Mouse (Mus musculus) lung, postnatal 0 days (tissue): Measurements from ENCODE around the gene Ttc13. TPM values are rescaled to one million over a fixed set of nuclear protein-coding genes. Genes with fewer than 3 reads are reported as not detected.
A peak's percentile ranks its signal among the peaks of the same experiment; 100 is the strongest.

Experiments
- ATAC-seq: fragments of 200-750 bp; cut with Nextera tagmentation; 2 replicates; pipeline ENCODE4 v1.8.0; 2017; ENCODE audit warnings: moderate library complexity
- DNase-seq: peaks from one replicate; pipeline ENCODE4 v3.0.0-alpha.2; 2016; ENCODE audit warnings: low spot score
- H3K27ac ChIP-seq: fragments of 300-500 bp; sonication (generic); 2 replicates; pipeline ENCODE4 v1.5.1; 2014; ENCODE audit warnings: antibody characterized with exemption, mild to moderate bottlenecking, low read length, mixed read lengths
- H3K27me3 ChIP-seq: fragments of 300-500 bp; sonication (generic); replicated peaks from 2 replicates; pipeline ENCODE4 v1.6.1; 2014; ENCODE audit warnings: low read length, mixed read lengths; ENCODE audit not compliant: insufficient read depth
- H3K36me3 ChIP-seq: fragments of 300-500 bp; sonication (generic); 2 replicates; pipeline ENCODE4 v1.6.1; 2014; ENCODE audit warnings: low read length, mixed read lengths; ENCODE audit not compliant: insufficient read depth
- H3K4me1 ChIP-seq: fragments of 300-500 bp; sonication (generic); 2 replicates; pipeline ENCODE4 v1.6.1; 2014; ENCODE audit warnings: antibody characterized with exemption, low read depth, low read length, mixed read lengths; ENCODE audit not compliant: insufficient read depth
- H3K4me2 ChIP-seq: fragments of 300-500 bp; sonication (generic); replicated peaks from 2 replicates; pipeline ENCODE4 v1.6.1; 2014; ENCODE audit warnings: low read depth, mild to moderate bottlenecking, low read length, moderate library complexity, mixed read lengths
- H3K4me3 ChIP-seq: fragments of 300-500 bp; sonication (generic); 2 replicates; pipeline ENCODE4 v1.5.1; 2014; ENCODE audit warnings: low read depth, low read length
- H3K9ac ChIP-seq: fragments of 300-500 bp; sonication (generic); replicated peaks from 2 replicates; pipeline ENCODE4 v1.6.1; 2014; ENCODE audit warnings: low read depth, mild to moderate bottlenecking
- H3K9me3 ChIP-seq: fragments of 300-500 bp; sonication (generic); 2 replicates; pipeline ENCODE4 v1.6.1; 2016; ENCODE audit warnings: low read length, mixed read lengths
- CTCF ChIP-seq: IDR thresholded peaks from 2 replicates; pipeline ENCODE4 v1.5.1; 2016; ENCODE audit warnings: antibody characterized with exemption, mild to moderate bottlenecking
- EP300 ChIP-seq: IDR thresholded peaks from 2 replicates; pipeline ENCODE4 v1.6.1; 2016; ENCODE audit warnings: antibody characterized with exemption, mild to moderate bottlenecking, control low read depth
- WGBS: fragments of 180-500 bp; shearing (Covaris S2); extraction: QIAGEN DNeasy Blood & Tissue Kit; methylation state at CpG from one replicate; pipeline ENCODE4 v1.1.7; 2014; 5-methylcytosine and 5-hydroxymethylcytosine counted together
- polyA plus RNA-seq: library from polyadenylated mRNA; unstranded; fragments of >200 nt; fragmentation: Nextera tagmentation; extraction: Ambion mirVana; gene quantifications from 2 replicates; pipeline ENCODE4 v1.2.1, GENCODE M21; 2015

Ttc13 gene
- polyA plus RNA-seq, 1 experiment from 2014 or later, result 30.7 TPM

DNA sequence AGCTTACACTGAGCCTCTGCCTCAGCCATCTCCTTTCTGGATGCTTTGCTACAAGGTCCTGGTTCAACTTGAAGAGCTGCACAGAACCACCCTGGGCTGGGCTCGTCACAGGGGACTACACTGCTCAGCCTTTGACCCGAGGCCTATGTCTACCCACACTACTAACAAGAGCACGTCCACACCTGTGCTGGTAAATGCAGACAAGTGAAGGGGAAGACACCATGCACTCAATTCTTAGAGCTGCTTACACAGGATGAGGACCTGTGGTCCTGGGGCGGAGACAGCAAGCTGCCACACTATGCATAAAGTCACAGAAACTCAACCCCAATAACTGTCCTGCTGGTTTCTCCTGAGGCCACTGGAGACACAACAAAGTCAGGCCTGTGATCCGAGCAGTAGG lies 21.5 kb downstream of the Ttc13 start:
- no peaks in the 10 kb centered on the region for H3K27me3 ChIP-seq

DNA sequence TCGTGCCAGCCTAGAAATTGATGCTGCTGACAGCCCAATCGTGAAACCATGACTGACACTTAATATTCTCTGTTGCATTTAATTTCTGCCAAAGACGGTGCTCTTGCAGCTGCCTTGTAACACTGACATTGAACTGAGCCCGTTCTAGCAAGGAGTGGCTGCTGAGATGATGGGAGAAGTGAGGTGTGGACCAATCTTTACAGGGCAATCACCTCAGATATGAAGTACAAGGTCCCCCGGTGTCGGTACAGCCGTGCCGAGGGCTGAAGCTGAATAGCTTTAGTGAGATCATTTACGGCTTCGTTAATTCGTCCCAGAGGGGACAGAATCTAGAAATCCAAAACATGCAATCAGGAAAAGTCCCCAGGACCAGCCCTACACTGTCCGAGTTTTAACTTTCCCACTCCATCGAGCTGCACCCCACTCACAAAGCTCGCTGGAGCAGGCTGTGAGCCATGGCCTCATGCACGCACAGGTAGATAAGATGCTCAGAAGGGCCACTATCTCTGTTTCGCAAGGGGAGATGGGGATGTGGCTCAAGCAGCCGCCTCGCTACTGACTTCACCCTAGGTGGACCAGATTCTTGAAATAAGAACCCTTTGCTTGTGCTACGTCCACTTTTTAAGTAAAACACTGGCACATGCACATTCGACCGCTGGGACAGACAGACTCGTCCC lies 26.2 kb downstream of the Ttc13 start:
- no peaks in the 10 kb centered on the region for H3K36me3 ChIP-seq
- TF ChIP-seq CTCF, result no peak
- TF ChIP-seq EP300, result no peak
- ATAC-seq, result no peak
- 91% methylated on average over 22 of the region's 22 CpGs for WGBS
- no peak for DNase-seq
- H3K4me1 ChIP-seq, result no peaks in the 10 kb centered on the region
- H3K27me3 ChIP-seq, result no peaks in the 10 kb centered on the region
- no peak overlapping the region for H3K4me3 ChIP-seq
- no peak overlapping the region for H3K9ac ChIP-seq
- H3K9me3 ChIP-seq, result no peaks in the 10 kb centered on the region
- H3K4me2 ChIP-seq, result no peak overlapping the region
- no peak overlapping the region for H3K27ac ChIP-seq

More for the DNA sequence above, 21.5 kb downstream of the Ttc13 start:
- H3K9me3 ChIP-seq, result no peaks in the 10 kb centered on the region
- 87% methylated on average over 5 of the region's 5 CpGs for WGBS
- no peak for TF ChIP-seq EP300
- H3K4me1 ChIP-seq, result no peaks in the 10 kb centered on the region
- no peak for ATAC-seq
- H3K4me2 ChIP-seq, result no peak overlapping the region
- no peak overlapping the region for H3K4me3 ChIP-seq
- no peaks in the 10 kb centered on the region for H3K36me3 ChIP-seq
- no peak overlapping the region for H3K27ac ChIP-seq
- no peak overlapping the region for H3K9ac ChIP-seq
- no peak for DNase-seq

DNA sequence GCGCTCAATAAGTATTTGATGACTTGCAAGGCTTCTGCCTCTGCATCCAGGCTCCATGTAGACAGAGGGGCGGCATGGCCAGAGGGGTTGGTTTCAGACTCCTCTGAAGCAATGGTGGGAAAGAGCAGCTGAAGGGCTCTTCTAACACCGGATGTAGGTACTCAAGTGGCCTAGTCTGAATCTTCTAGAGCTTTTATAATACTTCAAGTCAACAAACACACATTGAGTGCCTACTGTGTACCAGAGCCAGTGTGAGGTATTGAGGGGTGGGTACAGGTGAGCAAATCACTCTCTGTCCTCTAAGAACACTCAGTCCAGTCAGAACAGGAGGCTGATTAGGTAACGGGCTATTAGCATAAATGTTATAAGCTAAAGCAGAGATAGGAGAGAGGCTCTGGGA lies 30.1 kb downstream of the Ttc13 start:
- peak; percentile 92 for DNase-seq
- no peak for TF ChIP-seq CTCF
- peak; percentile 99 for TF ChIP-seq EP300
- H3K36me3 ChIP-seq, result no peaks in the 10 kb centered on the region

DNA sequence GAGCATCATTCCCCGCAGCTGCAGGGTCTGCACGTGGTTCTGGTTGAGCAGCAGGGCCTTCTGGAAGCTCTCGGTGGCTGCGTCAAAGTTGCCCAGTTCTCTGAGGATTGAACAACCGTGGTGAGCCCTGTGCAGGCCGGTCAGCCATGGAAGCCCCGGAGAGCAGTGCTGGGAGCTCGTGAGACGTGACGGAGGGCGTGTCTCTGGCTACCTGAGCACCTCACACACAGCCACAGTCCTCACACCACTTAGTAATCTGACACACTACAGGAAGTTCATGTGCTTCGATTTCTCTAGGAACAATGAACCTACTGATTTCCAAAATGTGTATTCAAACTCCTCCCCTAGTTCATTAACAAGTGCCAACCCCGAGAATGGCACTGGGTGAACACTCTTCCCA lies 32.9 kb downstream of the Ttc13 start:
- DNase-seq, result peak; percentile 56
- no peak for ATAC-seq
- 62% methylated on average over 13 of the region's 13 CpGs for WGBS

More for the DNA sequence above, 30.1 kb downstream of the Ttc13 start:
- WGBS, result 63% methylated on average over 4 of the region's 4 CpGs
- no peaks in the 10 kb centered on the region for H3K9me3 ChIP-seq
- no peak overlapping the region for H3K9ac ChIP-seq
- no peaks in the 10 kb centered on the region for H3K27me3 ChIP-seq
- H3K4me2 ChIP-seq, result no peak overlapping the region
- no peak overlapping the region for H3K4me3 ChIP-seq
- ATAC-seq, result peak; percentile 96
- H3K27ac ChIP-seq, result 0 out of 2 replicates have a peak overlapping the region, but pooled peaks have one; percentile 76
- no peaks in the 10 kb centered on the region for H3K4me1 ChIP-seq

DNA sequence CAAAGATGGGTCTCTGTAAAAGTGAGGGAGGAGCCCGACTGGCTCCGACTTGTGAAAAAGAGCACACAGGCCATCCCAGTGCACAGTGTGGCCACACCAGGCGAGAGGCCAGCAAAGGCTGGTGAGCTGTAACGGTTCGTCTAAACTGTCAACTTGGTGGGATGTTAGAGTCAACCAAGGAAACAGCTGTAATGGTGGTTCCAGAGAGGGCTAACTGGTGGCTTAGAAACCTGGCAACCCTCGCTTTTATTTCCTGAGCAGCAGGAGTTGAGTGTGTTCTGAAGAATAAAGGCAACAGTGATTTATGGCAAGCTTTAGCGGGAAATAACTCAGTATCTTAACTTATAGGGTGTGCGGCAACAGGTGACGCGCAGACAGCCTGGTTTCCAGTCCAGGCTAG lies 39.6 kb downstream of the Ttc13 start:
- Histone ChIP-seq H3K9ac (no peak overlapping the region), H3K36me3 (no peaks in the 10 kb centered on the region), H3K9me3 (no peaks in the 10 kb centered on the region), H3K27ac (peak overlapping the region; percentile 38; the same call in 1 of the 2 replicates), H3K27me3 (no peaks in the 10 kb centered on the region), H3K4me1 (no peaks in the 10 kb centered on the region), H3K4me3 (no peak overlapping the region), H3K4me2 (no peak overlapping the region)
- no peak for TF ChIP-seq EP300
- no peak for TF ChIP-seq CTCF
- no peak for ATAC-seq
- WGBS, result 83% methylated on average over 10 of the region's 10 CpGs
- no peak for DNase-seq

More for the DNA sequence above, 32.9 kb downstream of the Ttc13 start:
- no peaks in the 10 kb centered on the region for H3K9me3 ChIP-seq
- no peaks in the 10 kb centered on the region for H3K4me1 ChIP-seq
- H3K27me3 ChIP-seq, result no peaks in the 10 kb centered on the region
- H3K9ac ChIP-seq, result no peak overlapping the region
- no peaks in the 10 kb centered on the region for H3K36me3 ChIP-seq
- no peak overlapping the region for H3K4me2 ChIP-seq
- TF ChIP-seq CTCF, result no peak
- TF ChIP-seq EP300, result no peak
- H3K27ac ChIP-seq, result no peak overlapping the region
- no peak overlapping the region for H3K4me3 ChIP-seq

DNA sequence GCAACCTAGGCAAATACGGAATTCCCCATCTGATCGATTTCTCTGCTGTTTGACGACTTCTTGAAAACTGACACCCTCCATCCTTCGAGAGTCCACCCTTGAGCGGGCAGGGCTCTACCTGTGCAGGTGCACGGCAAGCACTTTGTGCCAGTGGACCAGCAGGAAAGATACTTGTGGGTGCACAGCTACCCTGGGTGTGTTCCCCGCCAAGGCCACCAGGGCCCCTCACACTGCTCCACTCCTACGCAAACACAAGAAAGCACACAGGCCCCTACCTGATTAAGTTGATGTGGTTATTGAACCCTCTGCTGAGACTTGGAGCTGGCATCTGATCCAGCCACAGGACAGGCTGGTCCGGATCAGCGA lies 40.0 kb downstream of the Ttc13 start:
- DNase-seq, result peak; percentile 60
- Histone ChIP-seq H3K36me3 (no peaks in the 10 kb centered on the region), H3K4me2 (no peak overlapping the region), H3K27ac (peak overlapping the region; percentile 38; the same call in 1 of the 2 replicates), H3K9ac (no peak overlapping the region), H3K4me3 (no peak overlapping the region), H3K9me3 (no peaks in the 10 kb centered on the region), H3K27me3 (no peaks in the 10 kb centered on the region), H3K4me1 (no peaks in the 10 kb centered on the region)
- 51% methylated on average over 10 of the region's 10 CpGs for WGBS
- peak; percentile 82 for ATAC-seq
- no peak for TF ChIP-seq EP300
- TF ChIP-seq CTCF, result peak; percentile 56
